Mouse (Mus musculus) CD4-positive, CD25-positive, alpha-beta regulatory T cell, adult 2 months (primary cell): ENCODE results near the gene Wdr81.

Source experiments
- DNase-seq: peaks from one replicate; pipeline ENCODE4 v3.0.0-alpha.2; 2012; ENCODE audit warnings: low read depth, low spot score

Wdr81 gene

DNA sequence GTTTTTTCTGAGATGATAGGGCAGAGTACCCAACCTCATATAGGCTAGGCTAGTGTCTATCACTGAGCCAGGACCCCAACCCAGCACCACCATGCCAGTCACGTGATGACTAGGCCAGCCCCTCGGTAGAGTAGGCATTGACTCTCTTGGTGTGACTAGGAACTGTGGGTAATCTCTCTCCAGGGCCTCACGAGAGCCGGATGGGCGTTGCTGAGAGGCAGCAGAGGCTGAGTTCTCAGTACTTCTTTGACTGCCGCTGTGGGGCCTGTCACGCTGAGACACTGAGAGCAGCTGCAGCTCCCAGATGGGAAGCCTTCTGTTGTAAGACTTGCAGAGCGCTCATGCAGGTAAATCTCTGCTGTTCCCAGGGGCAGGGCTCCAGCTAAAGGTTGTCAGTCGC, 54.4 kb downstream of the Wdr81 start:
- no peak for DNase-seq

- DNase-seq: no peak
Observed at GRCm38 (mm10) chr11:75399411-75399841, 55.1 kb downstream of the Wdr81 start.

DNA sequence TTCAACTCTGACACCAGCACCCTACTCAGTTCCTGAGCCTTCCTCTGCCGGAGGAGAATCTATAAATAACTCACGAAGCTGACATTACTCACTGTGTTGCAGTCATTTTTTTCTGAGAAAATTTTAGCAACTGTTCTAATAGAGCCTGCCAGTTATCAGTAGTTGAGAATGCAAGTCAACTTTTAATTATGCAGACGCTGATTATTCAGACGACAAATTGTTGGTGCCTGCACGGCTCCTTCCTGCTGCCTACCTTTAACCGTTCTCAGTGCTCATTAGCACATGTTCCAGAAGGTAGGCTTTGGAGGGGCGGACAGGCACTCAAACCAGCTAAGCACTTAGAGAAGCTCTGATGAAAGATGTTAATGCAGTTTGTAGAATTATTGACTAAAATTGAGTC, 57.1 kb downstream of the Wdr81 start:
- no peak for DNase-seq

DNA sequence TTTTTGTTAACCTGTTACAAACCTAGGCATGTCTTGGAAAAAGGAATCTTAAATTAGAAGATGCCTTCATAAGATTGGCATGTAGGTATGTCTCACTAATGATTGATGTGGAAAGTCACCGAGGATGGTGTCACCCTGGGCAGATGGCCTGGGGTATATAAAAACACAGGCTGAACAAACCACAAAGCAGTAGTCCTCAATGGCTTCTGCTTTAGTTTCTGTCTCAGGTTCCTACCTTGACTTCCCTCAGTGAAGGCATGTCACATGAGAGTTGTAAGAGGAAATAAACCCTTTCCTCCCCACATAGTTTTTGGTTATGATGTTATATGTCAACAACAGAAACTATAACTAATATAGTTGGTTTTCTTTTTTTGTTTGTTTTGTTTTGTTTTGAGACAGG, 58.9 kb downstream of the Wdr81 start:
- no peak for DNase-seq
